Mouse (Mus musculus) stomach, embryonic 14.5 days (tissue): ENCODE measurements around the gene Gramd1c. TPM values are rescaled to one million over a fixed set of nuclear protein-coding genes. Genes with fewer than 3 reads are reported as not detected.

Source experiments
- ATAC-seq: fragments of 200-750 bp; cut with Nextera tagmentation; 2 replicates; pipeline ENCODE4 v1.8.0; 2017; ENCODE audit warnings: low read depth, moderate TSS enrichment; ENCODE audit not compliant: insufficient number of reproducible peaks, insufficient read depth, low FRiP score
- H3K27ac ChIP-seq: fragments of 300-500 bp; sonication (generic); 2 replicates; pipeline ENCODE4 v1.5.1; 2014; ENCODE audit warnings: mild to moderate bottlenecking, low read length, moderate library complexity, mixed read lengths
- H3K27me3 ChIP-seq: fragments of 300-500 bp; sonication (generic); 2 replicates; pipeline ENCODE4 v1.6.1; 2014; ENCODE audit warnings: low read length, control low read depth, mixed read lengths; ENCODE audit not compliant: control insufficient read depth, insufficient read depth
- H3K36me3 ChIP-seq: fragments of 300-500 bp; sonication (generic); 2 replicates; pipeline ENCODE4 v1.6.1; 2014; ENCODE audit warnings: mild to moderate bottlenecking, control low read depth, low read length, moderate library complexity, mixed read lengths; ENCODE audit not compliant: control insufficient read depth, insufficient read depth
- H3K4me1 ChIP-seq: fragments of 300-500 bp; sonication (generic); 2 replicates; pipeline ENCODE4 v1.6.1; 2014; ENCODE audit warnings: low read length, control low read depth, mixed read lengths; ENCODE audit not compliant: control insufficient read depth, insufficient read depth
- H3K4me2 ChIP-seq: fragments of 300-500 bp; sonication (generic); replicated peaks from 2 replicates; pipeline ENCODE4 v1.6.1; 2014; ENCODE audit warnings: low read depth, low read length, control low read depth
- H3K4me3 ChIP-seq: fragments of 300-500 bp; sonication (generic); 2 replicates; pipeline ENCODE4 v1.5.1; 2014; ENCODE audit warnings: low read depth, low read length, control low read depth
- H3K9ac ChIP-seq: fragments of 300-500 bp; sonication (generic); replicated peaks from 2 replicates; pipeline ENCODE4 v1.6.1; 2014; ENCODE audit warnings: low read depth, mild to moderate bottlenecking, control low read depth, low read length, moderate library complexity, mixed read lengths
- H3K9me3 ChIP-seq: fragments of 300-500 bp; sonication (generic); 2 replicates; pipeline ENCODE4 v1.6.1; 2016; ENCODE audit warnings: low read depth, low read length, control low read depth; ENCODE audit not compliant: control insufficient read depth
- WGBS: fragments of 180-500 bp; shearing (Covaris S2); extraction: QIAGEN DNeasy Blood & Tissue Kit; methylation state at CpG from one replicate; pipeline ENCODE4 v1.1.7; 2014; 5-methylcytosine and 5-hydroxymethylcytosine counted together
- polyA plus RNA-seq: library from polyadenylated mRNA; unstranded; fragments of >200 nt; fragmentation: Nextera tagmentation; extraction: Ambion mirVana; gene quantifications from 2 replicates; pipeline ENCODE4 v1.2.1, GENCODE M21; 2014

Gene Gramd1c
- polyA plus RNA-seq, result 7.5 and 8.5 TPM in 2 replicates

DNA sequence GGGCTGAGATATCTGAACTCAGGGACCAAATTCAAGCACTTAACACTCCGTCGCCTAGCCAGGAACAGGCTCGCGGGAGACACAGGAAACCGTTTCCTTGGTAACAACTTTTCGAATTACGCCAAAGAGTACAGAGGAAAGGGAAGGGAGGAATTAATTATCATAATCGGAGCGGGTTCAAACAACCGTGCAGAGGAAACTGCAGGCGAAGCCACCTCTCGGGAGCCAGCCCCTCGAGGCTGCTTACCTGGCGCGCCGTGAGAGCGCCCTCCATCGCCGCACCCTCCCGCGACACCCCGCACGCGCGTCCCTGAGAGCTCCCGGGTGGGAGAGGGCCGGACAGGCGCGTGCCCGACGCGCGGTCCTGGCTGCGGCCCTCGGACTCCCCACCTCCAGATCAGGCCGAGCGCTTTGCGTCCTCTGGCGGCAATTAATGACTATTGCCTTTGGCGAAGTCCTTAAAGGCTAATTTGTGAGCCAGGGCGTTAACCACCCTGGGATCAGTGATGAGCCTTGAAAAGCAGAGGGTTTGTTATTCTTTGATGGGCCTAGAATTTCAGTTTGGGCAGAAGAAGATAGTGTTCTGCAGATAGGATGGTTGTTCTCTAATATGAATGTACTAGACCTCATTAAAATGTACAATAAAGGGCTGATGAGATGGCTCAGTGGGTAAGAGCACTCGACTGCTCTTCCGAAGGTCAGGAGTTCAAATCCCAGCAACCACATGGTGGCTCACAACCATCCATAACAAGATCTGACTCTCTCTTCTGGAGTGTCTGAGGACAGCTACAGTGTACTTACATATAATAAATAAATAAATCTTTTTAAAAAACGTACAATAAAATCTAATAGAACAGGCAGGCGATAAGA lies at the start of gene Gramd1c:
TSS of gene Gramd1c (minus strand) at position 321 of the 870 bp plus-strand sequence.
- H3K4me2 ChIP-seq, result peak within 1 kb of the TSS; percentile 36
- no peaks in the 10 kb centered on the region for H3K9me3 ChIP-seq
- peak within 1 kb of the TSS; percentile 60 for H3K9ac ChIP-seq
- WGBS, result 6% methylated on average over 45 of the region's 45 CpGs
- no peaks in the 10 kb centered on the region for H3K4me1 ChIP-seq
- H3K27me3 ChIP-seq, result no peaks in the 10 kb centered on the region
- ATAC-seq, result peak; percentile 88
- no peaks in the 10 kb centered on the region for H3K36me3 ChIP-seq
- no peak within 1 kb of the TSS for H3K27ac ChIP-seq
- H3K4me3 ChIP-seq, result peak within 1 kb of the TSS; percentile 63

DNA sequence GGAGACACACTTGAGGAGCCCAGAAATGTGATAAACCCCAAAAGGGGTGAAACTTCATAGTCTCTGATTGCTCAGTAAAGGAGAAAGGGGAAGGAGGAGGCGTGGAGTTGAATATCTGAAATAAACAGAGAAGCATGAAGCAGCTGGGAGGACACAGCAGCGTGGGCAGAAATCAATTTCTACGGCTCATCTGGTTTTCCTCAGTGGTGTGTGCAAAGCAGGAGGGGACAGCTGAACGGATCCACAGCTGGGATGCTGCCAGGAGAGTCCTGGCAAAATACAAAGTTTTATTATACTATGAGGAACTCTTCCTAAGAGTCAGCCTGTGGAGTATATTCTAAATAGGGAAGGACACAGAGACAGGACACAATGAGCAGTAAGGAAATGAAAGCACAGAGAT lies 45.9 kb upstream of the Gramd1c start:
- Histone ChIP-seq H3K4me1 (no peaks in the 10 kb centered on the region), H3K9ac (no peak overlapping the region), H3K4me2 (no peak overlapping the region), H3K9me3 (no peaks in the 10 kb centered on the region), H3K4me3 (no peak overlapping the region), H3K27me3 (no peaks in the 10 kb centered on the region), H3K27ac (peak overlapping the region; percentile 61), H3K36me3 (peaks cover 42% of the 10 kb centered on the region)
- peak; percentile 61; the same call in 1 of the 2 replicates for ATAC-seq
- 59% methylated on average over 4 of the region's 4 CpGs for WGBS

DNA sequence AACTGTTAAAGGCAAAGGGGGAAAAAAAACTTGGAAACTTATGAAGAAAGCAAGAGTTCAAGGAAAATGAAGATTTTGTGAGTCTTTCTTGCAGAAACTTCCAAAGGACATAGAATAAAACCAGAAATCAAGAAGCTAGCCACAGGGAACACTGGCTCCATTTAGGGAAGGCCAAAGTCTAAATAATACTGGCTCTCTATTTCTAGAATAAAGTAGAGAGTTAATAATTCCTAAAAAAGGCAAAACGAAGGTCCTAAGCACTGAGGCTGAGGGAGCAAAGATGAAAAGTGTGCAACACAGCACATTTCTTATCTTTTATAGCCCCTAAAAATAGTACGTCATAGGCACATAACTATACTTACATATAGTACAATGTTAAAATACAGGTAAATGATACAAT lies 42.1 kb upstream of the Gramd1c start:
- no peak overlapping the region for H3K4me3 ChIP-seq
- WGBS, result 87% methylated on average over 2 of the region's 2 CpGs

DNA sequence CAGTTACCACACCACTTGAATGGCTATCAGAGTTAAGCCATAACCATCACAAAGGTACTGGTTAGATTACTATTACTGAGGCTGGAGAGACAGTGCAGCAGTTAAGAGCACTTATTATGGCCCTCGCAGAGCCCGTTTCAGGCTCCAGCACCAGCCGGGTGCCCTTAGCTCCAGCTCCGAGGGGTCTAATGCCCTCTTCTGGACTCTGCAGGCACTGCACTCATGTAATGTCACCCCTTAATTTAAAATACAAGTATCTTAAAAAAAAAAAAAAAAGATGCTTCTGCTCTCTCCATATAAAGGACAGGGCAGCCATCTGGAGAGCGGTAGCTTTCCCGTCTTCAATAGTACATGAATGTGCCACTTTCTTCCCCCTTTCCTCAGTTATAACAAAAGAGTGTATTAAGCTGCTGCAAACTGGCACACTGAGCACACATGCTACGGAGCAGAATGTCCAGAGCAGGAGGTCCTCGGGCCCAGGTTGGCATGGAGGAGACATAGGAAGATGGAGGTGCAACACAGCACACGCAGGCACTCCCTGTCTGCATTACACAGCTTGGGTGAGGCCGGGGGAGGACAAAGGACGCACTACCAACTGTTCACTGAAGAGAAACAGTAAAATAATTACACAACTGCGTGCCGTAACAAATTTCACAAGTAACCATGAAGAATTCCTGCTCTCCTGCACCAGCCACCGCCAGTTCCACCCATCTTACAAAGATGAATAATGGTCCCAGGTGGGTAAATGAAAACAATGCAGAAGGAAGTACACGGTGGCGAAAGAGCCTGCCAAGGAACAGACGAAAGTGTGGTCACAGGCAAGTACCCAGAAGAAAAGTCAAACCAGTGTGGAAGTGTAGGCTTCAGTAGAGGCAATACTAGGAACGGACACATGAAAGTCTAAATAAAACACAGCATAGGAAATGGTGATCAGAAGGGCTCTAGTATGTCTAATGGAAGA lies 40.9 kb upstream of the Gramd1c start:
- no peak overlapping the region for H3K27ac ChIP-seq
- no peak overlapping the region for H3K9ac ChIP-seq
- no peak overlapping the region for H3K4me3 ChIP-seq
- no peaks in the 10 kb centered on the region for H3K27me3 ChIP-seq
- H3K4me1 ChIP-seq, result no peaks in the 10 kb centered on the region
- ATAC-seq, result no peak
- no peaks in the 10 kb centered on the region for H3K9me3 ChIP-seq
- no peak overlapping the region for H3K4me2 ChIP-seq
- peaks cover 45% of the 10 kb centered on the region for H3K36me3 ChIP-seq
- WGBS, result 87% methylated on average over 18 of the region's 18 CpGs

More for the DNA sequence above, 42.1 kb upstream of the Gramd1c start:
- ATAC-seq, result no peak
- no peak overlapping the region for H3K4me2 ChIP-seq
- no peaks in the 10 kb centered on the region for H3K27me3 ChIP-seq
- H3K4me1 ChIP-seq, result no peaks in the 10 kb centered on the region
- H3K9ac ChIP-seq, result no peak overlapping the region
- peaks cover 46% of the 10 kb centered on the region for H3K36me3 ChIP-seq
- H3K9me3 ChIP-seq, result no peaks in the 10 kb centered on the region
- H3K27ac ChIP-seq, result no peak overlapping the region

DNA sequence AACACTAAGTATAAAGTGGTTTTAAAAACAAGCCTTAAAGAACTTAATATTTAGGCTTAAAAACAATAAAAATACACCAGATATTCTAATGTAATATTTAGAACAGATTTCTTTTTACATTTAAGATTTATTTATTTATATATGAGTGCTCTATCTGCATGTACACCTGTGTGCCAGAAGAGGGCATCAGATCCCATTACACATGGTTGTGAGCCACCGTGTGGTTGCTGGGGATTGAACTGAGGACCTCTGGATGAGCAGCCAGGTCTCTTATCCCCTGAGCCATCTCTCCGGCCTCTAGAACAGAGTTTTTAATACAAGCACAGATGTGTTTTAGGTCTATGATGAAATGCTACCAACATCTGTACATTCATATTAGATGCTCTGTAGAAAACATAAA lies 39.8 kb upstream of the Gramd1c start:
- H3K27ac ChIP-seq, result no peak overlapping the region

DNA sequence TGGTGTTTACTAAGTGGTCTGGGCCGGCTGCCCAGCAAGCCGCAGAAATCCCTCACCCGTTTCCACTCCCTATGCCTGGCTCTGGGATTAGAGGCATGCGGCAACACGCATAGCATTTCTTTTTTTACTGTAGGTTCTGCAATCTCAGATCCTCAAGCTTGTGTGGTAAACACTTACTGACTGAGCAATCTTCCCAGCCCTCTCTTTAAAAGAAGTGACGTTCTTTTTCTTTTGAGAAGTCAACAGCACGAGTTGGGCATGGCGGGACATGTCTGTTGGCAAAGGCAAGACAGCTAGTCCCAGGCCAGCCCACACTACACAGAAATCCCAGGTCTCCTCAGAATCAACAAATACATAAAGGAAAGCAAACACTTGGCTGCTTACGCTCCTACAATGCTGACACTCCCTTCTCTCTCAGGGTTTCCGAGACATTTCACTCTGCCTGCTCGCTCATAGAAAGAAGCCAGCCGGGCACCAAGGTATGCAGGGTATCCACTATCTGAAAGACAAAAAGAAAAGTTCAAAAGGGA lies 38.1 kb upstream of the Gramd1c start:
- H3K27me3 ChIP-seq, result no peaks in the 10 kb centered on the region
- H3K9ac ChIP-seq, result no peak overlapping the region
- H3K9me3 ChIP-seq, result no peaks in the 10 kb centered on the region
- WGBS, result 78% methylated on average over 12 of the region's 12 CpGs
- H3K4me2 ChIP-seq, result no peak overlapping the region
- no peak overlapping the region; the same call in 1 of the 2 replicates for H3K27ac ChIP-seq
- H3K4me3 ChIP-seq, result no peak overlapping the region
- no peaks in the 10 kb centered on the region for H3K4me1 ChIP-seq
- peaks cover 44% of the 10 kb centered on the region for H3K36me3 ChIP-seq
- no peak for ATAC-seq

More for the DNA sequence above, 39.8 kb upstream of the Gramd1c start:
- Histone ChIP-seq H3K4me3 (no peak overlapping the region), H3K9me3 (no peaks in the 10 kb centered on the region), H3K4me2 (no peak overlapping the region), H3K4me1 (no peaks in the 10 kb centered on the region), H3K27me3 (no peaks in the 10 kb centered on the region), H3K9ac (no peak overlapping the region), H3K36me3 (peaks cover 49% of the 10 kb centered on the region)
- 92% methylated on average over 2 of the region's 2 CpGs for WGBS
- ATAC-seq, result no peak

DNA sequence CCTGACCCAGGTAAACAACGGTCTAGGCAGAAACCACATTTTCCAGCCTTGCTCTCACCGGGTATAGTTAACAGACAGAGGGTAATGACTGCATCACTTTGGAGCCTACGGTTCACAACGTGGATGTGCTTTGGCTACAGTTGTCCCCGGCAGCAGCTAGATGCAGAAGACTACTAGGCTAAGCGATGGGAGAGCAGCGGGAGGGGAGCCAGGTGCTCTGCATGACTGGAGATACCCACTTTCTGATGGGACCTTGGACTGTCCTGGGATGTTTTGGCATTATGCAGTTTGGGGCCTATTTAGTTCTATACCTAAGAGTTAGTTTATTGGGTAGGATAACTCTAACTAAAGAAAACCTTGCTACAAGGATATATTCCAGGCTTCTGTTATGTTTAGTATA lies 36.2 kb upstream of the Gramd1c start:
- Histone ChIP-seq H3K4me2 (no peak overlapping the region), H3K4me3 (no peak overlapping the region), H3K27me3 (no peaks in the 10 kb centered on the region), H3K9ac (no peak overlapping the region), H3K36me3 (peaks cover 53% of the 10 kb centered on the region), H3K9me3 (no peaks in the 10 kb centered on the region), H3K27ac (no peak overlapping the region), H3K4me1 (no peaks in the 10 kb centered on the region)
- ATAC-seq, result no peak
- 93% methylated on average over 7 of the region's 7 CpGs for WGBS

DNA sequence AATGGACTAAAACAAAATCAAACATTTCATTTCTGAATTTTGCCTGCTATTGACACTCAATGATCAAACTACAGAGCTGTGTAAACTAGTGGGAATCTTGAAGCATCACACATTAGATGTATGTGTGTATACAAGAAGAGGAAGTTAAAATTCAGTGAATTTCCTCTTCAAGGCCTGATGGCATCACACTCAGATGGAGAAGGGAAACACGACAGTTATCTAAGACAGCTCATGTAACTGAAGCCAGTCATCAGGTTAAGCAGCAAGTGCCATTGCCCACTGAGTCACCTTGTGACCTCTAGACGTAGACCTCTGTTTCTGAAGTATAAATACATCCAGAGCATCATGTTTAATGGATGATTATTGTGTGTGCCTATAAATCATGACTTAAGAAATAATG lies 24.5 kb upstream of the Gramd1c start:
- no peak overlapping the region for H3K4me3 ChIP-seq
- H3K27me3 ChIP-seq, result no peaks in the 10 kb centered on the region
- H3K9ac ChIP-seq, result no peak overlapping the region
- 48% methylated on average over 2 of the region's 2 CpGs for WGBS
- H3K4me2 ChIP-seq, result no peak overlapping the region
- H3K27ac ChIP-seq, result no peak overlapping the region
- ATAC-seq, result no peak
- H3K4me1 ChIP-seq, result no peaks in the 10 kb centered on the region
- peaks cover 32% of the 10 kb centered on the region for H3K36me3 ChIP-seq
- no peaks in the 10 kb centered on the region for H3K9me3 ChIP-seq
